Mouse (Mus musculus) ES-Bruce4 (cell line): ENCODE data around the gene Cbx7.
A peak's percentile ranks its signal among the peaks of the same experiment; 100 is the strongest.

ENCODE experiments used
- CTCF ChIP-seq: IDR thresholded peaks from one replicate; pipeline ENCODE4 v1.8.1; 2011; ENCODE audit warnings: low read depth, low read length
- POLR2A ChIP-seq: IDR thresholded peaks from one replicate; pipeline ENCODE4 v1.8.1; 2011; ENCODE audit warnings: low read length; ENCODE audit not compliant: insufficient read depth

GRCm38 (mm10) chr15:79946022-79946421 lies 24.9 kb downstream of the Cbx7 start:
- TF ChIP-seq CTCF (peak; percentile 97), POLR2A (no peak)
